Mouse (Mus musculus) megakaryocyte, embryonic 14.5 days (primary cell): ENCODE measurements at regions not wholly inside any gene's neighbourhood (a gene's known extent, or its start where the extent isn't known, plus 50 kb on each side); places are given as distances from the start of the nearest gene placed in this dataset.

Experiments
- FLI1 ChIP-seq: IDR thresholded peaks from 2 replicates; pipeline ENCODE4 v1.6.1; 2012; ENCODE audit warnings: low read length, inconsistent platforms, mixed read lengths
- GATA1 ChIP-seq: IDR thresholded peaks from 3 replicates; pipeline ENCODE4 v1.6.1; 2012; ENCODE audit warnings: mixed read lengths, low read length, inconsistent platforms, borderline replicate concordance

DNA sequence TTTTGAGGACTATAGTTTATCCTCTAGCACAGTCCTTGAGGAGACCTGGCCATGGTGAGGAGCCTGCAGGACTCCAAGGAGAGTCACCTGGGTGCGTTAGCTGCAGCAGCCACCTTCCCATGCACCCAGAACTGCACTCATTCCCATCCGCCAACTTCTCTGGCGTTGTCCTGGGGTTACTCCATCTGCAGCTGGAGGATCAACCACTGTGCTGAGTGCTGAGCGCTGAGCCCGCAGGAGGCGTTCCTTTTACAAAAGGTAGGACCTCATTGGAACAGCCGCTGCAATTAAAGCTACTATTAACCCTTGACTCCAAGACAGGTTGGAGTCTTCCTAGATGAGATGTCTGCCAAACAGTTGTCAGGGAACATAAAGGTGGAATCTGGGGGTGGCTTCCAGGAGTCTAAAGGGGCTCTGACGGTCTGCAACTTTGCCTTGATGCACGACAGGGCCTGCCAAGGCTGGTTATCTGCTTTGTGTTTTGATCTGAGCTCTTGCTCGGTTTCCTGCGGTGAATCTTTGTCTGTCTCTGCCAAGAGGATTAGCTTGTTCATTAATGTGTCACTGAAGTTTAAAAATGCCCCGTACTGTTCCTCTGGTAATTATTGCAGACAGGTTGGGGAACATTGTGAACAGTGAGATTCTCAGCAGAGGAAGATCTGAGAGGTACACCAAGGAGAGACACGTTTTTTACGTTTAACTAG lies 152.1 kb downstream of the Fam173b start:
- TF ChIP-seq GATA1 (no peak), FLI1 (no peak)
